Mouse (Mus musculus) frontal cortex, postnatal 10 days (tissue): ENCODE measurements at regions not wholly inside any gene's neighbourhood (a gene's known extent, or its start where the extent isn't known, plus 50 kb on each side); places are given as distances from the start of the nearest gene placed in this dataset.

Source experiments
- DNase-seq, 2 experiments: peaks; one replicate each; pipeline ENCODE4 v3.0.0; 2022; ENCODE audit warnings: low spot score in 2 of 2, mixed read lengths in 1 of 2

DNA sequence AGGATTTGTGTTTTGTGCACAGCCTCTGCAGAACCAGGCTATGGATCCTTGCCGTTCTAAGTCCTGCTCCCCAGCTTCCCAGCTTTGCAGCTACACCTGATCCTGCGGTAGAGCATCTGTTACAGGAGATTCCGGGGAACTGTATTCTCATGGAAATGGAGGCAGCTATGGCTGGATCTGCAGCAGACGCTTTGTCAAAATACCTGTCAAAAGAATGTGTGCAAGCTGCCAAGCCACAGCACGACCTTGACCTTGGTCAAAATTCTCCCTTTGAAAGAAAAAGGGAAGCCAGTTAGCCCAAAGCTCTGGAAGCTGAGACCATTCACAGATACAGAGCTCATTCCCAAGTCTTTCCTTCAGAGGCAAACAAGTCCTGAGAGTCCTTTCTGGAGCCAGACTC lies 255.3 kb downstream of the Med13l start:
- no peak for DNase-seq

DNA sequence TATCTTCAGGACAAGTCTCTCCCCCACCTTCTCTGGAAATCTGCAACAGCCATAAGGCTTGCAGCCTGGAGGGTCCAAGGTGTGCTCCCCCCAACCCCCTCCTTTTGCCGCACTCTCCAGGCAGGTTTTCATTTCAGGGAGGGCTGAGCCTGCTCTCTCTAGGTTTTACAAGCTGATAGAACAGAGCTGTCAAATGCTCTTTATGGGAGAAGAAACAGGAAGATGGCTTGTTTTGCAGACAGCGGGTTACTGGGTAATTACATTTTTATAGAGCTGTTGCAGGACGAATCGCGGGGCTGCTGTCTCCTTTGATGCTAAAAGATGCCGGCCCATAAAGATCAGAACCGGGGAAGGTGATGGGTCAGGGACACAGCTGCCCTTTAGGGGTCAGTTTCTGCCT lies 257.8 kb downstream of the Med13l start:
- no peak for DNase-seq

DNA sequence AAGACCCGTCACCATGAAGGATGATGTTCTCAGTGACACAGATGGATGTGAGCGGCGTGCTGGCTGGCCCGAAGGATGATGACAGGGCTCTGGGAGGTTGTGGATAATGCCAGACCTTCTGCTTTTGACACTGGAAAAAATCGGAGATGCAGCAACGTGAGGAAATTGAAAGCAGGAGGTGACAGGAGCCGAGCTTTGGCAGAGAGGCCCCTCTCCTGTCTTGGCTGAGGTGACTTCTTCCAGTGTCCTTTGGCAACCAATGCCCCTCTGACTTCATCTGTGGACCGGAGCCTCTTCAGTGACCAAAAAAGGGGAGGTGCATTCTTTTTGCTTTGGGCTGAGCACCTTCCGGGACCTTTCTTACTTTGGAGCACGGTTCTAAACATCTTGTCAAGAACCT lies 264.3 kb downstream of the Med13l start:
- DNase-seq = no peak

DNA sequence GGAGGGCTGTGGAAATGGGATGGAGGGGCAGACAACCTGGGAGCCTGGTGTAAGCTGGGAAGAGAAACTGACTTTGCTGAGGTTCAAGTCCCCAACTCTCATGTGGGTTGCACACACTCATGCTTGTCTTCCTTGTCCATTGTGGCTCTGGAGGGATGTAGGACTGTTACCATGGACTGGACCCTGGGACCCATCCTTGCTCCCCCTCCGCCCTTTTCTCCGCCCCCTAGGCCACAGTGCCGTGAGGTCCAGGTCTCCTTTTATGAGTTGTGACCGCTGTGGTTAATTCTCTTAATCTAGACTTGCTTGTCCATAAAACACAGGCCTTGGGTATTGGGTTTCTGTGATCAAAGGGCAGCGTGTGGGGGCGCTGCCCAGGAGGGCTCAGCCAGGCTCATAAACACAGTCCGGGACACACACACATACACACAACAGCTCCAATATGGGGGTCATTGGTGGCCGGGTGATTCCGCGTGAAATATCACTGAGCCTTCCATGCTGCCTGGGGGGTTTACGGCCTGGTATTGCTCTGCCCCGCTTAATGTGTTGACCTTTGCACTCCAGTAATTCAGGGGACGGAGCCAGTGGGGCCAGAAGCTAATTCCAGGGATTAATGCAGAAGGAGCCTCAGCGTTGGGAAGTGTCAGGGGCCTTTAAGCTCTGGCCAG lies 268.7 kb downstream of the Med13l start:
- DNase-seq = no peak

DNA sequence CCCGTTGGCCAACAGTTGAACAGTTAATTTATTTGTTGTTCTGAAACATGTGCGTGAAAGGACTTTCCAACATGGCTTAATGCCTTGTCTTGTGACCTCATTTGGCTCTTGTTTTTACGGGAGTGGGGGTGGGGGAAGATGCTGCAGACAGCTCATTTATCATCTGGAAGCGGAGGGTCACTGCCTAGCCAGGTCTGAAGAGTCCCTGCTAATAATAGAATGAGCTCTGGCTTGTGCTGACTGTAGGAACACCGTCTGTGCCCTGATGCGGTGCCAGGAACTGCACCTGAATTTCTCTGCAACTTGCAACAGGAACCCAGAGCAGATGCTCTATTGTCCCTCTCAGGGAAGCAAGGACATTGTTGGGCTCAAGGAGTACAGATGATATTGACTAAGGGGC lies 272.2 kb downstream of the Med13l start:
- no peak for DNase-seq

DNA sequence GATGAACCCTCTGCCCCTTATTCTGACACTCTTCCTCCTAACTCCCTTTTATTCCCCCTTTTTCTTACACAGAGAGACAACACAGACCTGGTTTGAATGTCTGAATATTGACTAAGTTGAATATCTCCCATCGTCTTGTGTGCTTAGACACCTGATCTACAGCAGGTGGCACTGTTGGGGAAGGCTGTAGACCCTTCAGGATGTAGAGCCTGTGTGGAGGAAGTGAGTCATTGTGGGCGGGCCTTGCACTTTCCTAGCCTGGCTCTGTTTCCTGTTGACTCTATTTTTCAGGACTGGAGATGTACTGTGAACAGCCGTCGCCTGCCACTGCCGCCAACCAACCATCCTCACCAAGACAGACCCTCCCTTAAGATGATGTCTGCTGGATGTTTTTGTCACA lies 273.6 kb downstream of the Med13l start:
- DNase-seq = no peak

DNA sequence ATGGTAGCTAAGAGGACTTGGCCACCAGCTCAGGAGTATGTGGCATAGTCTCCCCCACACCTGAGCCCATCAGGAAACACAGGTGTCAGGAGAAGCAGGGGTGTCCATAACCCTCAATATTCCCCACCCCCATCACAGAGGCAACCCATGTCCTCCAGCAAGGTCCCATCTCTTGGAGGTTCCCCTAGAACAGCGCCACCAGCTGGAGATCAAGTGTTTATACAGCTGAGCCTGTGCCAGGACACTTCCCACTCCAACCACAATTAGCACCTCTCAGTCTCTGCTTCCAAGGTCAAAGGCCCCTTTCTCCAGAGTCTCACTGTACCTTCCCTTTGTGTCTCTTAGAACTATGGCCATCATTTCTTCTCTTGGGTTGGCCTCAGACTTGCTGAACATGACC lies 276.5 kb downstream of the Med13l start:
- DNase-seq = no peak

DNA sequence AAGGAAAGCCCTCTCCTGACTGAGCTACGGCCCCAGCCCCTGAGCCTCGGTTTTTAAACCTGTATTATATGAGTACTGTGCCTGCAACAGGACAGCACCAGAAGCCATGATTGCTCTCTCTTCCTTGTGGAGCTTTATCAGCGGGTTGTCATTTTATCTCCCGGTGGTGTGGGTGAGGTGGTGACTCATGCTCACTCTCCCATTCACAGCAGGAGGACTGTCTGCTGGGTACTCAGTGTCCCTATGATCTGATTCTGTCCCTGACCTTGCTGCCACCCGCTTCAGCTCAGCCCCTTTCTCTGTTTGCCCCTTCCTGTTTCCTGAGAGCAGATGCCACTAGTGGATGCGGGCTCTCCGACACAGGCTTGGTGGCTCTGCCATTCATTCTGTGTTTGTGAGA lies 277.9 kb downstream of the Med13l start:
- no peak for DNase-seq

DNA sequence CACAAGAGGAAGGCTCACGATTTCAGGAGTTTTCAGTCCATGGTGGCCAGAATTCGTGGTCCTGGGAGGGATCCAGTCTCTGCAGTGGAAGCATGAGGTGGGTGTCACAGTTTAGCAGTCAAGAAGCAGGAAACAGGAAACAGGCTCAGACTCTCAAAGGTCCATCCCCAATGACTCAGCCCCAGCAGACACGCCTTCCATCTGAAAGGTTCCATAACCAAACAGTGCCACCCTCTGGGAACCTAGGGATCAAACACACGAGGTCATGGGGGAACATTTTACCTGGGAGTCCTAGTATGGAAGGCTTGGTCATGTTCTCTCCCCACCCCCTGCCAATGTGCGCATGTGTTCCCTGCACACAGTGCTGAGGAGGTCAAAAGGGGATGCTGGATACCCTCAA lies 279.4 kb downstream of the Med13l start:
- no peak for DNase-seq

DNA sequence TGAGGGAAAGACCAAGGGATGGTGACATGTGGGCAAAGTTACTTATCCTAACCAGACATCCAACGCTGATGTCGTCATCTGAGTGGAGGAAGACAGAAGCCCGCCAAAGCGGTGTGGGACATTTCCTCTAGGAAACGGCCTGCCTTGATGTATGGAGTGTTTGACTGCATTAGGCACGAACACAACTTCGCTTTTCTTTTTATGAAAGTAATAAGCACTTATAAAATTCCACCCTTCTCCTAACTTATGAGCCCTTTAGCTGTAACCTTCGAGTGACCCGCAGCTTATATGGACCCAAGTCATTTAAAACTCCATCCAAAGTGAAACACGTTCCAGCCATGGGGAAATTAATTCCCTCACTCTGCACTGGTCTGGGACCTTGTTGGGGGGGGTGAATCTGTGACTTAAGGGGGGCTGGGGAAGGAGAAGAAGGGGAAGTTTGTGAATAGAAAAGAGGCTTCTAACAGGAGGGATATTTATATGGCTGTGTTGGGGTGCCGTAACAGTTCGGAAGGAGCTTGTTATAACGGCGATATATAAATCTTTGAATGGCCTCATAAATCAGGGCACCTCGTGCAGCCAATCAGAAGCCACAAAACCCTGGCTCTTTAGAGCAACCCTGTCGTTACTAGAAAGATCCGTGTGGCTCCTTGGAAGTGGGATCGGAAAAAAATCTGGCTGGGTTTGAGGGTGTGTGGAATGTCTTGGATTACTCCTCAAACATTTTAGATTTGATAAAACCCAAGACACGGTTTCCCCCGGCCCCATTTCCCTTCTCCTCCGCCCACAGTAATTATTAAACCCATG lies 280.9 kb downstream of the Med13l start:
- DNase-seq = no peak

DNA sequence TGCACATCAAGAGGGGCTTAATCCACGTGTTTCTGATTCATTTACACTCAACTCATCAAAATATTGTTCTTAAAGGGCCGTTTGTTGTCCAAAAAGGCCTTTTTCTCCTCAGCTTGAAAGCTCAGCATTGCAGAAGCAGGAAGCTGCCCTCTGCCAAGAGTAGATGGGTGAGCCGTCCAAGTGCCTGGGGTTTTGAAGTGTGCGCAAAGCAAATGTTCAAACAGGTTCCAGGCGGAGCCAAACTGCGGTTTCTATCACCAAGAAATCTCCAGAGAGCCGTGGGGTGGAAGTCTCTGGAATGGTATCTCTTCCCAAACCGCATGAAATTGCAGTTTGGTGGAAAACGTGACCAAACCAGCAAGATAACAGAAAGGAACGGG lies 281.5 kb downstream of the Med13l start:
- DNase-seq = no peak

DNA sequence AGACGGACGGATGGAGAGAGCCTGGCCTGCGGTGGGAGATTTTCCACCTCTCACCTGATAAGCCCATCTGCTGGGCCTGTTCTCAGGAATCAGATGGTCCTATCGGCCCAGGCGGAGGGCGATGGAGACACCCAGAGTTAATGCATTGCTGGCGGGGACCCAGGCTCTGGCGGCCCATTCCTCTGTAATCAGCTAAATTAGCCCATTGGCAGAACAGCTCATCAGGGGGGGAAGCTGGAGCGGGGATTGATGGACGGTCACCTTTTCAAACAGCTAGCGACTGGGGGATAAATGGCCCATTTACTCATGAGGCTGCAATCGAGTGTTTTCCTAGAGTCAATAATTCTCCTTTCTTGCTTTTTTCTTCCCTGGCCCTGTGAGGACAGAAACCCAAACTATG lies 296.5 kb downstream of the Med13l start:
- no peak for DNase-seq

DNA sequence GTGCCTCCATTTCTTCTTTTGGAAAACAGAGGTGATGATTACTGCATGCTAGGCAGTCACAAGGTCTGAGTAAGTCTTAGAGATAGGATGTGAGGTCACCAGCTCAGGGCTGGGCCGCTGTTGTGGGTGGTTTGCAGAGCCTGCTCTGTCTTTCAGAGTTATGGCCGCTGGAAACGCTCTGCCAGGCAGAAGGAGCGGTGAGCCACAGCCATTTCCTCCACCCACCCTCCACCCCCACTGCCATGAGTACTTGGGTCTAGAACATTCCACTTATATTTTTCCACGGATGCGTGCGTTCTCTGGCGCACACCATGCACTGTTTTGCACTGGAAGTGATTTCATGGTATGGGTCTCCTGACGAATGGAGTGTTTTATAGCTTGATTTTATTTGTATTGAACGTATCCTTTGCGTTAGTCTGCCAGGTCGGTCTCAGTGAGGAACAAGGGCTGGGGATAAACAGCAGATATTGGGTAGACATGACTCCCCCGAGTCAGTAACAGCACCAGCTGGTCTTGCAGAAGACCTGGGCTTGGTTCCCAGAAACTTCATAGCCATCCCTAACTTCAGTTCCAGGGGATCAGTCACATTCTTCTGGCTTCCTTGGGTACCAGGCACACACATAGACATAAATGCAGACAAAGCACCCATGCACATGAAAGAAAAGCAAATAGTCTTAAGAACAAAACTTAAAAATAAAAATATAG lies 300.8 kb downstream of the Med13l start:
- DNase-seq = no peak

DNA sequence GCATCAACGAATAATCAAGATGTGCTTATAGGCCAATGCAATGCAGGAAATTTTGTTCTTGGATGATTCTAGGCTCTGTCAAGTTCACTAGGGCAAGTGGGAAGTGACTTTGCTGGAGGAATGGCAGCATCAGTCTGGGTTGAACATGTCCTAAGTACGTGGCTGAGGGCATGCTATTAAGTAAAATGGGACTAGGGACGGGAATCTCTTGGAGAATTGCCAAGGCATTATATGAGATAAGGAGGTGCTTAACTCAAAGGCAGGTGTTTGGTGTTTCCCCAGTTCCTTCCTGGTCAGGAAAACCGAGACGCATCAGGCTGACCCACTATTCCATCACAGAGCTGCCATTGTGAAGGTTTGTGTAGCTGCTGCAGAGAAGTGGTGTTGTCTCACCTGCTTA lies 307.0 kb downstream of the Med13l start:
- no peak for DNase-seq

DNA sequence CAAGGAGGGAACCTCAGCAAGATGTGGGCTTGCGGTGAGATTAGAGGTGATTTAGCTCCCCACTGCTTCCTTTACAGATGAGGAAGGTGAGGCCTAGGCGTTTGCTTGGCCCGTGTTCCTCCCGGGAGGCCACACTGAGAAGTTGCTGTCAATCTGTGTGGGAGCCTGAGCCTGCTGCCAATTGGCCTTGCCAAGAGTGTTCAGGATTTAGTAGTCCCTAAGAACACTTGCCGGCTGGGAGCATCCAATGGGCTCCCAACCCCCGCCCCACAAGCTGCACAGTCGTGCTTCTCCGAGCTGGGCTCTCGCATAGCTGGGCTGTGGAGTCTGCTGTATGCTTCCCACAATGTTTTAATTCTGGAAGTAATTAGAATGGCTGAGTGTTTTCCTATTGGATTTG lies 308.9 kb downstream of the Med13l start:
- no peak for DNase-seq

DNA sequence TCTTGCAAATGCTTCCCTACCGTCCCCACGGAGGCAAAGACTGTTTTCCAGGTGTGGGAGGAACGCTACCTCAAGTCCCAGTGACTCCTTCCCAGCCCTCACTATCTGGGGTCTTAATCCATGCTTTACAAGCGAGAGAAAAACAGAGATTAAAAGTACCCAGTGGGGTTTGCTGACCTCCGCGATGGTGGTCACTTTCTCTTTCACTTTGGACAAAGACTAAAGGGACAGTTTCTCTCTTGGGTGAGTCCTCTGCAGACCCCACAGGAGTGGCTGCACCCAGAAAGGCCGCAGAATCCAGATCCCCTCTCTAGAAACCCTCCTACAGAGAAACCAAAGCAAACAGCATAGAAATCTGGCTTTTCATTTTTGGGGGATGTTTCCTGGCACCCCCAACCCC lies 313.4 kb downstream of the Med13l start:
- no peak for DNase-seq

DNA sequence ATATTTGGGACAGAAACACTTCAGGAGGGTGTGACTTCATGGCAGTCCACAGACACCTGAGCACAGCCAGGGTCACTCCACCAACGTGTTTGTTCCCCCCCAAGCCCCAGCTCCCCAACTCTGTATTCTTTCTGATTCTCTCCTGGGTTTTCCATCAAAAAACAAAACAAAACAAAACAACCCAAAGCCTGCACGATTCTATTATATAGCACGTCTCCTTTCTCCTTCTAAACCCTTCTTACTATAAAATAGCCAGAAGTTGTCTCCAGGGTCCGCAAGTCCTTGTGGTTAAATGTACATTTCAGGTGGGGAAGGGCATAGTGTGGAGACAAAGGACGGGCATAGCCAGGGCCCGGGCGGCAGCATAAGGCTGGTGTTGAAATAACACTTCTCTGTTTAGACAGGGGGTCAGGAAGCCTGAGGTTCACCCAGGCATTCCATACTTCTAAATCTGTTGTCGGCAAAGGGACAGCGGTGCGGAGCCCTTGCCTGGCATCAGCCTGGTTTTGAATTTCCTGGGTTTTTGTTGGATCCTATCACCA lies 314.7 kb downstream of the Med13l start:
- DNase-seq = no peak

DNA sequence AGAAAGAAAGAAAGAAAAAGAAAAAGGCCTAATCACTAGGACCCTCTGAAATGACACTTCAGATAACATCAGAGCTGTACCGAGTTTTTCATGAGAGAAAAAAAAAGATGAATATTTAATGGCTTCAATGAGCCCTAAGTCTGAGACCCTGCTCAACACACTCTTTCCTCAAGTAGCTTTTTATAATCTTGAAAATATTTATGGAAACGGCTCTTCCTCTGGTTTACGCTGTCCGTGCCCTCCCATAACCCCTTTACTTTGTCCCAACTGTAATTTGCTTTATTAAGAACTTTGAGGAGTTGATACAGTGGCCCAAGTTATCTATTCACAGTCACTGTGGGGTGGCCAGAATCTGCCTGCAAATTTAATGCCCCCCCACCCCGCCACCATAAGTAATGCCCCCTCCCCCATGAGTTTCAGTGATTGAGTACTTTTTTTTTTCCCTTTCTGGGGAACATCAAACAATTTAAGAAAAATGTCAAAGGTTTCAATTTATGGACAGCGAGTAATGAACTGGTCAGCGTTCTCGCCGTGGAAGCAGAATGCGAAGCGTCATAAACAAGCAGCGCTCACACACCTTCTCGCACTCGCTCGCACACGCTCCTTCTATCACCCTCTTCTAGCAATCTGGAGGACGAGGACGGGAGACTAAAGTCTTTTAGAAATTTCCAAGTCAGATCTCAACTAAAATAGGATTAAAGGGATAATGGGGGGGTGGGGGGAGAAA lies 316.3 kb downstream of the Med13l start:
- no peak for DNase-seq

DNA sequence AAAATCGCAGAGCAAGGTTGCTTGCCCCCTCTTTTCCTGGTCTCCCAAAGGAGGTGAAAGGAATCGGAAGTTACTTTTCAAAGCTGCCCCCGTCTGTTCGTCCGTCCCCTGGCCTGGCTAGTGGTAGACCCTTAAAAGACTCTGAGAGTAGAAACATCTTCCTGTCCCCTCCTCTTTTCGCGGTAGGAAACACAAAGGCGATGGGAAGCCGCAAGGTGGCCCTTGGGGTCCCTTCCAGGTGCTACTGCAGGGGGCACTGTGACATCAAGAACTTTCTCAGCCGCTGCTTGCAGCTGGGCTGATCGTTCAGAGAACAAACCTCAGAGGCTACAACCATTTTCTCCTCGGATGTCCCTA lies 316.8 kb downstream of the Med13l start:
- DNase-seq = peak in 1 of 2 experiments; percentile 23

DNA sequence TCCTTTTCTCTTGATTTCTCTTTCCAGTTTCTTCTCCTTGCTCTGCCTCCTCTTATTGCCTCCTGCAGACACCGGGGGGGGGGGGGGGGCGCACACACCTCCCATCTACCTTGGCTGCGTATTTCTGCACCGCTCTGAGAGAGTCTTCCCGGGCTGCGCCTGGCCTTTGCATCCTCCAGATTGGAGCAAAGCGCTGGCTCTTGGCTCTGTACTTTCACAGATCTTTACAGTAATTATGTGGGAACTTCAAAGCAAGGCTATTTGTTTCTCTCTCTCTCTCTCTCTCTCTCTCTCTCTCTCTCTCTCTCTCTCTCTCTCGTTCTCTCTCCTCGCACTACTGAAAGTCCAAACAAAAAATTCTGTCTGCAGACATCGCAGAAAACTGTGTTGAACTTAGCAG lies 317.4 kb downstream of the Med13l start:
- DNase-seq = no peak

DNA sequence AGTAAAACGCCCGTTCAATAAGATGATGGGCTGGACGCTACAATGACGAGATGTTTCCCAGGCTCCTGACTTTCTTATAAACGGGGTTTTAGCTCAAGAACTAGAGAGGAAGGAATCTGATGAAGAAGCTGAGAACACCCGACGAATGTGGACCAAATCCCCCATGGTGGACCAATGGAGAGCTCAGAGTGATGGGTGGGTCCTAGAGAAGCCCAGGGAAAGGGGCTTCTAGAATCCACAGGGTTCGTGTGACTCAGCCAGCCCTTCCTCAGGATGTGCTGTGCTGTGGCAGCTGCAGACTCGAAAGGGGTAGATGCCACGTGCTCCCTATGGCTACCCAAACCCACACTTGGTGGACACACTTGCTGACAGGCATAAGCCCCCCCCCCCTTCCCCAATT lies 318.2 kb downstream of the Med13l start:
- no peak for DNase-seq

DNA sequence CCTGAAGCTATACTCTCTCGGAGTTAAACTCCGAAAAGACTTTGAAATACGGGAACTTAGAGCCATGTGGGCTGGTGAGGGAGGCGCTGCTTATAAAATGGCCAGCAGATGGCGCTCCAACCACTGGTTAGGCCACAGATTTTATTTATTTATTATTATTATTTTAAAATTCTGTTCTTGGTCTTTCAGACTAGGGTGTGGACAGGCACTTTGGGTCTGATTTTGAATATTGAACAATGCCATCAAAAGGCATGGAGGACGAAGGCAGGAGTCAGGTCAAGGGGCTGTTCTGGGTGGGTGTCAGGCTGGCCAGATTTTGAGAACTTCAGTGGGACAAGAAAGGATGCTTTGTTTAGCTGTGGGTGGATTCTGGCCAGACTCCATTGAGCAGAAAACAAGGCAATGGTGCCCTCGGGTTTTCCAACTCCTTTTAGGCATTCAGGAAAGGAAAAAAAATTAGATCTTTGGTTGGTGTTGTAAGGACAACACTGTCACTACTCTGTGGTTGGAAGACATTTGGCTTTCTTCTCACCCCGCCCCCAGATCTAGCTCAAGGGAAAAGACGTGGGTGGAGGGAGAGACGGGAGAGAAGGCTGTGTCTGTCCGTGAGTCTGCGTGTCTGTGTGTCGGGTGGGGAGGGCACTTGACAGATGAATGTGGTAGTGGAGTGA lies 319.5 kb downstream of the Med13l start:
- peak; percentile 11 to 66 for DNase-seq
